Mouse (Mus musculus) ES-Bruce4 (cell line): Measurements from ENCODE around the gene Nemp1.

ENCODE experiments used
- CTCF ChIP-seq: IDR thresholded peaks from one replicate; pipeline ENCODE4 v1.8.1; 2011; ENCODE audit warnings: low read depth, low read length
- EP300 ChIP-seq: IDR thresholded peaks from 2 replicates; pipeline ENCODE4 v1.6.1; 2011; ENCODE audit warnings: low read depth, low read length; ENCODE audit not compliant: insufficient read depth
- POLR2A ChIP-seq: IDR thresholded peaks from one replicate; pipeline ENCODE4 v1.8.1; 2011; ENCODE audit warnings: low read length; ENCODE audit not compliant: insufficient read depth

DNA sequence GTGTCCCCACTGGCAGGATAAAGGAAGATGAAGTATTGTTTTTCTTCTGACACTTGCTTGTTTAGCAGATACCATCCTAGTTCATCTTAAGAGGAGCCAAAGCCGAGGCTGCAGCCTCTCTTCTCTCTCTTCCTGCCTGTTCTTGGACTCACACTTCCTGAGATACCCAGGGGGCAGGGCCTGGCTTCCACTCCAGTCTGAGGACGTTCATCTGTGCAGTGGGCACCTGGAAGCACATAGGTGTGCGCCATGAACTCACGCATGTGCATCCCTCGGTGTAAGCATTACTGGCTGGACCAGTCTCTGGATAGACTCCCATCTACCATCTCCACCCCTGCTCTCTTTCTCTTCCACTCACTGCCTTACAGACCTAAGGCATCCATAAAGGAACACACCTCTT, 26.3 kb upstream of the Nemp1 start:
- TF ChIP-seq EP300 (no peak), CTCF (no peak), POLR2A (no peak)
